Mouse (Mus musculus) testis, adult 2 months (tissue): Measurements from ENCODE around the gene Tpp1.

Experiments
- CTCF ChIP-seq: fragments of 200-500 bp; IDR thresholded peaks from 2 replicates; pipeline ENCODE4 v1.5.1; 2012; ENCODE audit warnings: low read depth, mild to moderate bottlenecking, inconsistent platforms, low read length, moderate library complexity; ENCODE audit not compliant: control insufficient read depth, insufficient read depth, insufficient replicate concordance
- POLR2A ChIP-seq: fragments of 200-500 bp; IDR thresholded peaks from 2 replicates; pipeline ENCODE4 v1.6.1; 2012; ENCODE audit warnings: low read depth, mild to moderate bottlenecking, inconsistent platforms, low read length, moderate library complexity; ENCODE audit not compliant: control insufficient read depth

DNA sequence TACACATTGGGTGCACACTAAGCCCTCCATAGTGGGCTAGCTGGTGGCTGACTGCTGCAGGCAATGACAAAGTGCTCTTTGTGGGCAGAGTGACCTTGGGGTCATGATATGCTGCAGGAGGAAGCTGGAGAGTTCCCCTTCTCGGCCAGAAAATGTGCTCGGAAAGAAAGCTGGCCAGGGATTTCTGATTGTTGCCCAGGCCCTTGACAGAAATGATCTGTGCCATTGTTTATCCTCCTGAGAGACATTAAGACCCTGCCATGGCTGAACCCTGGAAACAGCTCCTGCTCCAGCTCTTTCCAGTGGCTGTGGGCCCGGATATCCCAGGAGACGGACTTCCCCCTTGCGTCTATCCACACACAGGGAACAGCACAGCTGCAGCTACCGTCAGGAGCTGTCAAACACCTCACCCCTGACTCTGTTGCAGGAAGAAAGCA, 15.7 kb upstream of the Tpp1 start:
- no peak for TF ChIP-seq POLR2A
- no peak for TF ChIP-seq CTCF
